Mouse (Mus musculus) skeletal muscle tissue, postnatal 0 days (tissue): ENCODE data around the gene Ikbkg. TPM values are rescaled to one million over a fixed set of nuclear protein-coding genes. Genes with fewer than 3 reads are reported as not detected.

Experiments used
- polyA plus RNA-seq: library from polyadenylated mRNA; unstranded; fragments of >200 nt; fragmentation: Nextera tagmentation; extraction: Ambion mirVana; gene quantifications from 2 replicates; pipeline ENCODE4 v1.2.1, GENCODE M21; 2015

The Ikbkg gene
- 14.9 and 15.4 TPM in 2 replicates for polyA plus RNA-seq

GRCm38 (mm10) chrX:74392535-74393443 lies at the start of gene Ikbkg, which contains the start of gene Fam3a:
Ikbkg (plus strand) TSS chrX:74393290.
Fam3a (minus strand) TSS chrX:74393272.

GRCm38 (mm10) chrX:74353467-74353770 lies 39.7 kb upstream of the Ikbkg start, which contains the start of gene Lage3:
Lage3 (minus strand) TSS chrX:74353618.

GRCm38 (mm10) chrX:74372888-74373549 lies 20.1 kb upstream of the Ikbkg start, which contains the start of the genes Ubl4a and Slc10a3:
Ubl4a (minus strand) TSS chrX:74373218.
Slc10a3 (minus strand) TSS chrX:74373349.

GRCm38 (mm10) chrX:74428826-74429276 lies 35.8 kb downstream of the Ikbkg start, which contains the start of gene G6pdx:
G6pdx (minus strand) TSS chrX:74429194.

GRCm38 (mm10) chrX:74481349-74481885 lies 88.3 kb downstream of the Ikbkg start, which contains the start of gene Gm6880:
Gm6880 (minus strand) TSS chrX:74481399.

Other genes with a start within 250 kb of the Ikbkg start
- gene Tex28, start 225.5 kb upstream of the Ikbkg start, polyA plus RNA-seq: not detected in 2 replicates
- gene Tktl1, start 216.0 kb upstream of the Ikbkg start, polyA plus RNA-seq: not detected in 2 replicates
- 55.4 and 60.8 TPM in 2 replicates for gene Flna, start 143.5 kb upstream of the Ikbkg start, polyA plus RNA-seq
- gene Emd, start 138.6 kb upstream of the Ikbkg start, polyA plus RNA-seq: 8.9 and 9.7 TPM in 2 replicates
- gene Rpl10, start 122.5 kb upstream of the Ikbkg start, polyA plus RNA-seq: 431 and 454 TPM in 2 replicates
- 67.0 and 73.2 TPM in 2 replicates for gene Taz, start 111.4 kb upstream of the Ikbkg start, polyA plus RNA-seq
- gene Dnase1l1, start 111.0 kb upstream of the Ikbkg start, polyA plus RNA-seq: 46.5 and 53.2 TPM in 2 replicates
- gene Atp6ap1, start 96.2 kb upstream of the Ikbkg start, polyA plus RNA-seq: 71.0 and 77.7 TPM in 2 replicates
- 65.1 and 70.0 TPM in 2 replicates for gene Gdi1, start 88.3 kb upstream of the Ikbkg start, polyA plus RNA-seq
- gene Fam50a, start 80.3 kb upstream of the Ikbkg start, polyA plus RNA-seq: 36.6 and 42.8 TPM in 2 replicates
- gene Plxna3, start 64.2 kb upstream of the Ikbkg start, polyA plus RNA-seq: 1.9 and 2.5 TPM in 2 replicates
- gene Lage3, start 39.7 kb upstream of the Ikbkg start, polyA plus RNA-seq: 63.8 and 71.3 TPM in 2 replicates
- 53.7 and 55.0 TPM in 2 replicates for gene Ubl4a, start 20.1 kb upstream of the Ikbkg start, polyA plus RNA-seq
- 8.3 and 8.4 TPM in 2 replicates for gene Slc10a3, start 19.9 kb upstream of the Ikbkg start, polyA plus RNA-seq
- gene Fam3a, start within 50 bp of the Ikbkg start, polyA plus RNA-seq: 23.3 and 28.6 TPM in 2 replicates
- gene G6pdx, start 35.9 kb downstream of the Ikbkg start, polyA plus RNA-seq: 8.1 and 17.5 TPM in 2 replicates
- gene Gm6880, start 88.1 kb downstream of the Ikbkg start, polyA plus RNA-seq: 0.33 TPM in 1 of 2 replicates, not detected in the other
- not detected in 2 replicates for gene Olfr1326-ps1, start 181.6 kb downstream of the Ikbkg start, polyA plus RNA-seq
- not detected in 2 replicates for gene Olfr1325, start 199.4 kb downstream of the Ikbkg start, polyA plus RNA-seq